Mouse (Mus musculus) forebrain, embryonic 13.5 days (tissue): ENCODE measurements around the gene Isca2. TPM values are rescaled to one million over a fixed set of nuclear protein-coding genes. Genes with fewer than 3 reads are reported as not detected.

Source experiments
- ATAC-seq: fragments of 200-750 bp; cut with Nextera tagmentation; 2 replicates; pipeline ENCODE4 v1.8.0; 2017
- H3K27ac ChIP-seq: fragments of 300-500 bp; sonication (generic); 2 replicates; pipeline ENCODE4 v1.5.1; 2015; ENCODE audit warnings: inconsistent platforms, mild to moderate bottlenecking, moderate library complexity
- H3K27me3 ChIP-seq: fragments of 300-500 bp; sonication (generic); 2 replicates; pipeline ENCODE4 v1.6.1; 2015; ENCODE audit warnings: mild to moderate bottlenecking, inconsistent platforms
- H3K36me3 ChIP-seq: fragments of 300-500 bp; sonication (generic); 2 replicates; pipeline ENCODE4 v1.6.1; 2015; ENCODE audit warnings: mild to moderate bottlenecking, inconsistent platforms; ENCODE audit not compliant: poor library complexity, severe bottlenecking
- H3K4me1 ChIP-seq: fragments of 300-500 bp; sonication (generic); 2 replicates; pipeline ENCODE4 v1.6.1; 2015; ENCODE audit warnings: inconsistent platforms
- H3K4me2 ChIP-seq: fragments of 300-500 bp; sonication (generic); 2 replicates; pipeline ENCODE4 v1.6.1; 2015; ENCODE audit warnings: inconsistent platforms, mild to moderate bottlenecking, moderate library complexity
- H3K4me3 ChIP-seq: fragments of 300-500 bp; sonication (generic); 2 replicates; pipeline ENCODE4 v1.5.1; 2015; ENCODE audit warnings: mild to moderate bottlenecking, inconsistent platforms
- H3K9ac ChIP-seq: fragments of 300-500 bp; sonication (generic); 2 replicates; pipeline ENCODE4 v1.6.1; 2015; ENCODE audit warnings: mild to moderate bottlenecking, inconsistent platforms
- H3K9me3 ChIP-seq: fragments of 300-500 bp; sonication (generic); replicated peaks from 2 replicates; pipeline ENCODE4 v1.6.1; 2016; ENCODE audit warnings: inconsistent platforms
- WGBS: fragments of 180-500 bp; shearing (Covaris S2); methylation state at CpG from one replicate; pipeline ENCODE4 v1.1.7; 2015; 5-methylcytosine and 5-hydroxymethylcytosine counted together
- polyA plus RNA-seq: library from polyadenylated mRNA; unstranded; fragments of >200 nt; fragmentation: Nextera tagmentation; extraction: Ambion mirVana; gene quantifications from 2 replicates; pipeline ENCODE4 v1.2.1, GENCODE M21; 2015

Isca2 gene
- polyA plus RNA-seq, 1 experiment from 2014 or later: 171 TPM

DNA sequence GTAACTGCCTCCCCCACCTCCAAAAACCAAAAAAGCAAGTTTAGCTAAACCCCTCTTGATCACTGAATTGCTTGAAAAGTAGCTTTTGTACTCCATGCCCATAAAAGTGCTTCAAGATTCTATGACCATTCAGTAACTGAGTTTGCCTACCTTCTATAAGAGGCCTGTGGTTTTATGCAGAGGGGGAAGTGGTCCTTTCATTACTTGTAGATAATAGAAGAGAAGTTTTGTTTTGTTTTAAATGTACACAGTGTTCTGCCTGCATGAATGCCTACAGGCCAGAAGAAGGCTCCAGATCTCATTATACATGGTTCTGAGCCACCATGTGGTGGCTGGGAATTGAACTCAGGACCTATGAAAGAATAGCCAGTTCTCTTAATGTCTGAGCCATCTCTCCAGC, 3.2 kb downstream of the Isca2 start:
- Histone ChIP-seq H3K27ac (no peak overlapping the region), H3K9ac (no peak overlapping the region), H3K9me3 (no peaks in the 10 kb centered on the region), H3K4me1 (peaks cover 21% of the 10 kb centered on the region), H3K4me3 (no peak overlapping the region), H3K27me3 (no peaks in the 10 kb centered on the region), H3K4me2 (no peak overlapping the region), H3K36me3 (peaks cover 6% of the 10 kb centered on the region; the same call in 1 of the 2 replicates)
- no peak for ATAC-seq

GRCm38 (mm10) chr12:84784604-84785381, 11.7 kb downstream of the Isca2 start:
- H3K4me3 ChIP-seq: 0 out of 2 replicates have a peak overlapping the region, but pooled peaks have one; percentile 6
- no peaks in the 10 kb centered on the region for H3K27me3 ChIP-seq
- H3K9me3 ChIP-seq: no peaks in the 10 kb centered on the region
- no peak overlapping the region for H3K9ac ChIP-seq
- ATAC-seq: peak; percentile 77
- 34% methylated on average over 25 of the region's 25 CpGs for WGBS
- peaks cover 3% of the 10 kb centered on the region; the same call in 1 of the 2 replicates for H3K4me1 ChIP-seq
- peak overlapping the region; percentile 33 for H3K4me2 ChIP-seq
- H3K27ac ChIP-seq: no peak overlapping the region
- H3K36me3 ChIP-seq: no peaks in the 10 kb centered on the region

DNA sequence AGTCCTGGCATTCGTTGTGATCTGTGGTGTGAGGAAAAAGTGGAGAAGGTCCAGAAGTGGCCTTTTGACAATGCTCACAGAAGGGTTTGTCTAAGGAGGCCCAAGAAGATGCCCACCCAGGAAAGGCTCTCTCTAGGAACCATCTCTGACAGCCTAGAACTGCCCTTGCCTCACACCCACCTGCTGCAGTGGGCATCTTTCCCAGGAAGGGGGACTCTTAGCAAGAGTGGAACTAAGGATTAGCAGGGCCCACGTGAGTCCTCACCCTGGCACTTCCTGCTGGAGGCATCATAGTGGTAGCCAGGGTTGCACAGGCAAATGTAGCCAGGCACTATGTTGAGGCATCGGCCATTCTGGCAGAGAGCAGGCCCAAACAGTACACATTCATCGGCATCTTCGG, 13.0 kb downstream of the Isca2 start:
- no peaks in the 10 kb centered on the region for H3K27me3 ChIP-seq
- no peak overlapping the region for H3K9ac ChIP-seq
- ATAC-seq: no peak
- no peaks in the 10 kb centered on the region for H3K36me3 ChIP-seq
- WGBS: 75% methylated on average over 5 of the region's 5 CpGs
- no peak overlapping the region for H3K27ac ChIP-seq
- no peaks in the 10 kb centered on the region for H3K9me3 ChIP-seq
- H3K4me3 ChIP-seq: no peak overlapping the region
- peaks cover 3% of the 10 kb centered on the region; the same call in 1 of the 2 replicates for H3K4me1 ChIP-seq
- H3K4me2 ChIP-seq: no peak overlapping the region

GRCm38 (mm10) chr12:84790853-84791252, 17.8 kb downstream of the Isca2 start:
- no peak overlapping the region for H3K9ac ChIP-seq
- no peaks in the 10 kb centered on the region for H3K4me1 ChIP-seq
- no peaks in the 10 kb centered on the region for H3K9me3 ChIP-seq
- H3K4me3 ChIP-seq: no peak overlapping the region
- H3K27ac ChIP-seq: no peak overlapping the region
- WGBS: 80% methylated on average over 10 of the region's 10 CpGs
- ATAC-seq: no peak
- no peak overlapping the region for H3K4me2 ChIP-seq
- no peaks in the 10 kb centered on the region for H3K36me3 ChIP-seq
- no peaks in the 10 kb centered on the region for H3K27me3 ChIP-seq

GRCm38 (mm10) chr12:84792629-84793028, 19.6 kb downstream of the Isca2 start:
- no peak overlapping the region for H3K27ac ChIP-seq
- no peaks in the 10 kb centered on the region for H3K36me3 ChIP-seq
- H3K9me3 ChIP-seq: no peaks in the 10 kb centered on the region
- no peak for ATAC-seq
- 80% methylated on average over 4 of the region's 4 CpGs for WGBS
- H3K4me1 ChIP-seq: no peaks in the 10 kb centered on the region
- no peak overlapping the region for H3K9ac ChIP-seq
- no peaks in the 10 kb centered on the region for H3K27me3 ChIP-seq
- H3K4me3 ChIP-seq: no peak overlapping the region
- no peak overlapping the region for H3K4me2 ChIP-seq

- ATAC-seq: no peak
- WGBS: 89% methylated on average over 8 of the region's 8 CpGs
- no peaks in the 10 kb centered on the region for H3K36me3 ChIP-seq
- no peaks in the 10 kb centered on the region for H3K4me1 ChIP-seq
- no peak overlapping the region for H3K4me3 ChIP-seq
- H3K27me3 ChIP-seq: no peaks in the 10 kb centered on the region
- H3K9ac ChIP-seq: no peak overlapping the region
- H3K9me3 ChIP-seq: no peaks in the 10 kb centered on the region
- H3K4me2 ChIP-seq: no peak overlapping the region
- H3K27ac ChIP-seq: no peak overlapping the region
Measured at GRCm38 (mm10) chr12:84794647-84795046, 21.6 kb downstream of the Isca2 start.

DNA sequence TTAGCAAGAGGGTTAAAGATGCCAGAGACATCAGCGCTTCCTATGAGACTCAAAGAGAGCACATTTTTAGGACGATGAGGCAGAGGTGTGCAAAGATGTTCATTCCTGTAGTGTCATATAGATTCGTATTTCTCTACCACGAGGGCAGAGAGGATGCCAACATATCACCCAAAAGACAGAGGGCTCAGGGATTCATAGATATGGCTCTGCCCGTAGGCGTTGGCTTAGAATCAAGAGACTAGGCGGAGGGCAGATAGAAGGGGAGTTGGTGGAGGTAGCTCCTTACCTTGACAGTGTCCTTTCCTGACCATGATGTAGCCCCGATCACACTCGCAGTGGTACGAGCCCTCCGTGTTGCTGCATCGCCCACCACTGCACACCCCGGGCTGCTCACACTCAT, 26.0 kb downstream of the Isca2 start:
- no peaks in the 10 kb centered on the region for H3K9me3 ChIP-seq
- H3K4me2 ChIP-seq: no peak overlapping the region
- no peak overlapping the region for H3K9ac ChIP-seq
- H3K27ac ChIP-seq: no peak overlapping the region
- ATAC-seq: no peak
- WGBS: 93% methylated on average over 13 of the region's 13 CpGs
- no peaks in the 10 kb centered on the region for H3K27me3 ChIP-seq
- no peaks in the 10 kb centered on the region for H3K4me1 ChIP-seq
- no peaks in the 10 kb centered on the region for H3K36me3 ChIP-seq
- H3K4me3 ChIP-seq: no peak overlapping the region

DNA sequence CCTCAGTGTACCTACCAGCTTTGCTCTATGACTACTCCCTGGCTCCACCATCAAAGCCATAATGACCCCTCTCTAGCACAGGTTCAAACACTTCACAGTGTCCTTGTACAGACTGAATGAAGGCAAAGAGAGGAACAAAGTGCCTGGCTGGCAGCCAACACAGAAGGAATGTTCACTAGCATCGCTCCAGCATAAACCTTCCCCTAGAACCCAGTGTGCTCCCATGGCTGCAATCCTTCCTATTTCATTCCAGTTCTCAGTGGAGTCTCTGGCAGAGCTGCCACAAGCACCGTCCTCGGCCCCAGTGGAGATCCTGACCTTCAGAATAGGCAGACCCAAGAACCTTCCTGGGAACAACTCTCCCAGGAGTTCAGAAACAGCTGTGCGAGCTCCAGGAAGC, 27.4 kb downstream of the Isca2 start:
- no peaks in the 10 kb centered on the region for H3K36me3 ChIP-seq
- no peaks in the 10 kb centered on the region for H3K27me3 ChIP-seq
- 73% methylated on average over 4 of the region's 4 CpGs for WGBS

GRCm38 (mm10) chr12:84801532-84802110, 28.6 kb downstream of the Isca2 start:
- Histone ChIP-seq H3K9me3 (no peaks in the 10 kb centered on the region), H3K36me3 (no peaks in the 10 kb centered on the region), H3K4me2 (no peak overlapping the region), H3K27ac (no peak overlapping the region), H3K4me3 (no peak overlapping the region), H3K9ac (no peak overlapping the region), H3K27me3 (0 out of 2 replicates have a peak, but pooled peaks cover 4% of the 10 kb centered on the region), H3K4me1 (no peaks in the 10 kb centered on the region)
- no peak for ATAC-seq
- 88% methylated on average over 13 of the region's 13 CpGs for WGBS

More for the DNA sequence above, 27.4 kb downstream of the Isca2 start:
- no peak overlapping the region for H3K27ac ChIP-seq
- H3K4me1 ChIP-seq: no peaks in the 10 kb centered on the region
- no peaks in the 10 kb centered on the region for H3K9me3 ChIP-seq
- H3K9ac ChIP-seq: no peak overlapping the region
- H3K4me3 ChIP-seq: no peak overlapping the region
- no peak overlapping the region for H3K4me2 ChIP-seq
- ATAC-seq: no peak

DNA sequence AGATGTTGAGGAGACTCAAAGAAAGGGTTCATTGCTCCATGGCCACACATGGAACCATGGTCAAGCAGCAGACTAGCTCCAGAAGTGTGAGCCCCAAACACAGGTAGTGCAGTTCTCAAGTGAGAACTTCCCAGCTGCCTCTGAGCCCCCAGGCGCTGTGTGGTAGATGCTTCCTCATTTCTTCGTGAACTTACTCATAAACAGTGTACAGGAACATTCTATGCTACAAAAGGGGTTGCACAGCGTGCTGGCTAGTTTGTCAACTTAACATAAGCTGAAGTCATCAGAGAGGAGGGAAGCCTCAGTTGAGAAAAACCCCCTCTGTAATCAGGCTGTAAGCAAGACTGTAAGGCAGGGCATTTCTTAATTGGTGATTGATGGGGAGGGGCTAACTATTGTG, 29.6 kb downstream of the Isca2 start:
- Histone ChIP-seq H3K27me3 (0 out of 2 replicates have a peak, but pooled peaks cover 4% of the 10 kb centered on the region), H3K9ac (no peak overlapping the region), H3K36me3 (no peaks in the 10 kb centered on the region), H3K27ac (no peak overlapping the region), H3K4me3 (no peak overlapping the region), H3K9me3 (no peaks in the 10 kb centered on the region), H3K4me2 (no peak overlapping the region), H3K4me1 (no peaks in the 10 kb centered on the region)
- 83% methylated on average over 3 of the region's 3 CpGs for WGBS
- ATAC-seq: no peak

- no peaks in the 10 kb centered on the region for H3K36me3 ChIP-seq
- no peak overlapping the region for H3K9ac ChIP-seq
- H3K4me2 ChIP-seq: no peak overlapping the region
- 0 out of 2 replicates have a peak, but pooled peaks cover 4% of the 10 kb centered on the region for H3K27me3 ChIP-seq
- H3K9me3 ChIP-seq: no peaks in the 10 kb centered on the region
- H3K4me3 ChIP-seq: no peak overlapping the region
- 73% methylated on average over 9 of the region's 9 CpGs for WGBS
- no peak for ATAC-seq
- no peak overlapping the region for H3K27ac ChIP-seq
- H3K4me1 ChIP-seq: no peaks in the 10 kb centered on the region
Measured at GRCm38 (mm10) chr12:84805228-84805842, 32.3 kb downstream of the Isca2 start.

- Histone ChIP-seq H3K4me1 (no peaks in the 10 kb centered on the region), H3K4me2 (no peak overlapping the region), H3K36me3 (no peaks in the 10 kb centered on the region), H3K4me3 (no peak overlapping the region), H3K9ac (no peak overlapping the region), H3K27ac (no peak overlapping the region), H3K9me3 (no peaks in the 10 kb centered on the region), H3K27me3 (0 out of 2 replicates have a peak, but pooled peaks cover 4% of the 10 kb centered on the region)
- no peak for ATAC-seq
- WGBS: 60% methylated on average over 1 of the region's 1 CpGs
Measured at GRCm38 (mm10) chr12:84806010-84806409, 33.0 kb downstream of the Isca2 start.
